Mouse (Mus musculus): ENCODE data around the gene Washc4.

- no peak for TF ChIP-seq ZC3H11A (IDR thresholded peaks at IDR 0.05; ENCODE audit: borderline replicate concordance, low read depth, low read length)
- no peak for TF ChIP-seq MAFK (IDR thresholded peaks at IDR 0.05; ENCODE audit: insufficient read depth, low read depth, low read length)
- TF ChIP-seq CHD2 (IDR thresholded peaks at IDR 0.05; ENCODE audit: low read depth, low read length) = no peak
Observed at GRCm38 (mm10) chr10:83511304-83511703, 32.2 kb upstream of the Washc4 start.
